Comparison of ENCODE assay signal across 8 mouse cellular contexts in genomic region chr7:89337711-89338349, GRCm38 (mm10).
DNase-seq lines count a peak whose midpoint lies in the region; ATAC-seq and TF ChIP-seq lines count a peak whose summit lies in the region.

No protein-coding gene starts in this region.

- H3K9ac ChIP-seq in heart, embryonic 12.5 days: peak overlapping the region; percentile 95
- H3K9ac ChIP-seq in forebrain, embryonic 13.5 days: peak overlapping the region; percentile 96
- peak overlapping the region; percentile 67 for H3K9ac ChIP-seq in liver, embryonic 16.5 days (ENCODE audit: low read depth, low read length)

- peak overlapping the region; percentile 89 for H3K4me3 ChIP-seq in heart, embryonic 12.5 days
- H3K4me3 ChIP-seq in E14TG2a.4 (replicated peaks; ENCODE audit: low read length): peak overlapping the region; percentile 97
- peak overlapping the region; percentile 95 for H3K4me3 ChIP-seq in forebrain, embryonic 13.5 days
- peak overlapping the region; percentile 67 for H3K4me3 ChIP-seq in liver, embryonic 16.5 days (ENCODE audit: low read depth, low read length)

- peak overlapping the region; percentile 97 for H3K4me2 ChIP-seq in heart, embryonic 12.5 days
- H3K4me2 ChIP-seq in forebrain, embryonic 13.5 days: peak overlapping the region; percentile 92
- H3K4me2 ChIP-seq in liver, embryonic 16.5 days (ENCODE audit: low read depth, low read length): peak overlapping the region; percentile 92

- no peaks in the 10 kb centered on the region for H3K27me3 ChIP-seq in heart, embryonic 12.5 days (replicated peaks)
- H3K27me3 ChIP-seq in E14TG2a.4 (ENCODE audit: insufficient read depth, low read length): no peaks in the 10 kb centered on the region
- no peaks in the 10 kb centered on the region for H3K27me3 ChIP-seq in forebrain, embryonic 13.5 days
- H3K27me3 ChIP-seq in liver, embryonic 16.5 days (ENCODE audit: control insufficient read depth, insufficient read depth, low read depth, low read length): no peaks in the 10 kb centered on the region

- peak overlapping the region; percentile 52 for H3K27ac ChIP-seq in heart, embryonic 12.5 days (ENCODE audit: poor library complexity, severe bottlenecking)
- H3K27ac ChIP-seq in forebrain, embryonic 13.5 days: peak overlapping the region; percentile 51; the same call in 1 of the 2 replicates
- peak overlapping the region; percentile 35 for H3K27ac ChIP-seq in liver, embryonic 16.5 days (ENCODE audit: low read length)

- no peak for DNase-seq in heart, postnatal 25 days (ENCODE audit: low spot score)
- DNase-seq in c-Kit-positive CD71-positive TER-119-positive erythroid progenitor cells, embryonic 14.5 days (ENCODE audit: low spot score): no peak
- no peak for DNase-seq in testis, postnatal 14 days (ENCODE audit: low spot score)

- ATAC-seq in heart, embryonic 12.5 days (ENCODE audit: insufficient number of reproducible peaks, low FRiP score): no peak
- ATAC-seq in forebrain, embryonic 13.5 days: peak; percentile 58
- no peak; the same call in 1 of the 2 replicates for ATAC-seq in liver, embryonic 16.5 days (ENCODE audit: low read depth)
- ATAC-seq in megakaryocyte progenitor cell, adult 5-6 weeks (replicated peaks; ENCODE audit: poor library complexity): no peak

- no peaks in the 10 kb centered on the region for H3K9me3 ChIP-seq in heart, embryonic 12.5 days (replicated peaks)
- H3K9me3 ChIP-seq in E14TG2a.4 (ENCODE audit: low read length): no peaks in the 10 kb centered on the region
- H3K9me3 ChIP-seq in forebrain, embryonic 13.5 days (replicated peaks): no peaks in the 10 kb centered on the region
- H3K9me3 ChIP-seq in liver, embryonic 16.5 days (replicated peaks; ENCODE audit: control insufficient read depth, low read length): no peaks in the 10 kb centered on the region

- intact Hi-C loops in heart, postnatal 25 days (cut with DNase I): loop anchor here (5.0 kb wide), 2 partner anchors 41 to 71 kb away; no protein-coding TSS in a partner anchor

- no peaks in the 10 kb centered on the region for H3K36me3 ChIP-seq in heart, embryonic 12.5 days
- H3K36me3 ChIP-seq in E14TG2a.4 (ENCODE audit: insufficient read depth, low read length): peaks cover 10% of the 10 kb centered on the region
- H3K36me3 ChIP-seq in forebrain, embryonic 13.5 days (ENCODE audit: poor library complexity, severe bottlenecking): no peaks in the 10 kb centered on the region
- no peaks in the 10 kb centered on the region for H3K36me3 ChIP-seq in liver, embryonic 16.5 days (ENCODE audit: control insufficient read depth, insufficient read depth)

- H3K4me1 ChIP-seq in heart, embryonic 12.5 days (replicated peaks): peaks cover 22% of the 10 kb centered on the region
- H3K4me1 ChIP-seq in E14TG2a.4 (replicated peaks; ENCODE audit: low read depth, low read length): peaks cover 62% of the 10 kb centered on the region
- H3K4me1 ChIP-seq in forebrain, embryonic 13.5 days: peaks cover 33% of the 10 kb centered on the region
- H3K4me1 ChIP-seq in liver, embryonic 16.5 days (ENCODE audit: control insufficient read depth, low read depth, low read length): peaks cover 14% of the 10 kb centered on the region

- TF ChIP-seq CTCF in E14TG2a.4 (conservative IDR thresholded peaks at IDR 0.05; ENCODE audit: low read length): no peak

- 28% methylated on average over 10 of the region's 10 CpGs for WGBS in heart, embryonic 12.5 days
- 41% methylated on average over 10 of the region's 10 CpGs for WGBS in forebrain, embryonic 13.5 days
- WGBS in liver, embryonic 16.5 days (ENCODE audit: insufficient replicate concordance): 23% methylated on average over 10 of the region's 10 CpGs
